Mouse (Mus musculus): ENCODE measurements around the gene Wdr35. TPM values are rescaled to one million over a fixed set of nuclear protein-coding genes. Genes with fewer than 3 reads are reported as not detected.

Gene Wdr35
- 144 TPM for polyA plus RNA-seq (2014; fragmentation: Illumina TruSeq; extraction: RNeasy Lipid Tissue Mini Kit (QIAGEN cat#74804); ENCODE audit: low read depth, low replicate concordance)

DNA sequence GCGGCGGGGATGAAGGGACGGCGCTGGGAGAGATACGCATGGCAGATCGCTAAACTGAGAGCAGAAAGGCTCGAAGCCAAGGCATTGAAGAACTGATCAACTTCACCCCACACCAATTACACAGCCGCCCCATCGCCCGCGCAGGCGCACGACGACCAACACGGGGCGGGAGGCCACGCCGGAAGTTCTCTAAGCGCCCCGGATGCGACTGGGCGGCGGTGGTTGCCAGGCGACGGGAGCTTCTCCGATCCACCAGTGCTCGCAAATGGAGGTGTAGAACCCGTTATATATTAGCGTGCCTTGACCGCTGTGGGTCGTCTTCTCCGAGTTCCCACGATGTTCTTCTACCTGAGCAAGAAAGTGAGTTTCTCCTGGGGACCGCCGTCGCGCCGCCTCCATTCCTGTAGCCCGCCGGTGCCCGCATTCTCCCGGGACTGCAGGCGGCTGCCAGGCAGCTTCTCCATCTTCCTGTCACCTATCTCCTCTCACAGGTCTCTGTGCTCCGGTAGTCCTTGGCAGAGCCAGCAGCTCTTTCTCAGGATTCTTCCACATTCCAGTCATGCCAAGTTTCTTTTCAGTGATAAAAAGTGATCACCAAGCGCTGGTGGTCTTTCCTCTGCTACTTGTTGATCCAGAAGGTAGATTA is at the start of gene Wdr35:
Gene Wdr35 (plus strand): TSS at position 73 of the 646 bp plus-strand sequence.

DNA sequence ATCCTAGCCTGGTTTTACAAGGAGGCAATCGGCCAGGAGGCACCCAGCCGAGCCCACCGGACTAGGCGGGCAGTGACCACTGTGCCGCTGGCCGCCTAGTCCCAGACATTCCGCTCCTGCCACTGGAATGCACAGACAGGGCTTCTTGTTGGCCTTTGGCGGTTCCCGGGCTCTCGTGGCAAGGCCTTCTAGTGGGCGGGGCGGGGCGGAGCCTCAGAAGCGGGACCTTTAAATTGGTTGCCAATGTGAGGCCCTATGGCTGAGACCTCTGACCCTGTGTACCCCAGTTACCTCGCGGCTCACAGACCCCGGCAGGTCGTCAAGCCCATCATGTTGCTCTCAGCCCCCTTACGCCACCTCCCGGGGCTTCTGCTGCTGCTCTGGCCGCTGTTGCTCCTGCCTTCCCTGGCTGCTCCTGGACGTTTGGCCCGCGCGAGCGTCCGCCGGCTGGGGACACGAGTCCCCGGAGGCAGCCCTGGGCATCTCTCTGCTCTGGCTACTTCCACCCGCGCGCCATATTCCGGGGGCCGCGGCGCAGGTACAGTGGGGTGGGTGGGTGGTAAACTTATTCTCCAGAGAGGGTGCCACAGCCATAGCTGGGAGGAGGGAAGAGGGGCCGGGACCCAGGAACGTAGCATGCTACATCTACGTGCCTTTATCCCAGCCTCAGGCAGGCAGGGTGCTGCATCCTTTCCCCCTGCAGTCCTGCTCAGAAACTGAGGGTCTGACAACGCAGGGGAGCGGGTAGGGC is 25.8 kb upstream of the Wdr35 start, which contains the start of gene Matn3:
Gene Matn3 (plus strand): TSS at position 216 of the 751 bp plus-strand sequence.

DNA sequence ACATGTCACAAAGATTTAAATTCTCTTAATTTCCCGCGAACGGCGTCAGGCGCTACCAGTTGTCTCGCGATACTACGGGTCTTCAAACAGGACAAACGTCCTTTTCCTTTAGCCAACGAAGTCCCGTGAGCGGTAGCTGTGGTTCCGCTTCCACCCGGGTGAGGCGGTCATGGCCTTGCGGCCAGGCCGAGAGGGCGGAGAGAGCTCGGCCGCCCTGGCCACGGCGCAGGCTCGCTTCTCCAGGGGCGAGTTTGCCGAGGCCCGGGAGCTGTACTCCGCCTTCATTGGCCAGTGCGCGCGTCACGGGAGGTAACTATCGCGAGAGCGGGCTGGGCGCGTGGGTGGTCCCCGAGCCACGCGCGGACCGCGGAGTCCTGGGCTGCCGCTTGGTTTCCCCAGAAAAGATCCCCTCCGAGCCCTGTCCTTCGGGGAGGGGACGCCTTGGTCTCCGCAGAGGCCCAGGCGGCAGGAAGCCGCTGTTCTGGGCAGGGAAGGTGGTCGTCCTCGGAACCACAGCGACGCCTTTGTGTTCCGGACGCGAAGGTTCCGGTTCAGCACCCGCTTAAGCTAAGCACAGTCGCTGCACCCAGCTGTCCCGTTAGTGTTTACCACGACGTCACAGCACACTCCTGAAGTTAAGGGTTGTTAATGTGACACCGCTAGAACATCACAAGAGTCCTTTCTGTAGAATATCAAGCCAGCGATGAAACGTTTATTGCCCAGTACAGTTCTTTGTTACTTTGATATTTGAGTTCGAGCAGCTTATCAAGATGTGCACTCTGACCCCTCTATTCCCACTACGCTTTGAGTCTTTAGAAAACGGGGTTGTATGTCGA is 56.4 kb downstream of the Wdr35 start, which contains the start of gene Ttc32:
Gene Ttc32 (plus strand): TSS at position 110 of the 836 bp plus-strand sequence.

Other genes starting within 250 kb of the Wdr35 start
- gene Sdc1, start 202.6 kb upstream of the Wdr35 start, polyA plus RNA-seq (2014; fragmentation: Illumina TruSeq; extraction: RNeasy Lipid Tissue Mini Kit (QIAGEN cat#74804); ENCODE audit: low read depth, low replicate concordance) = 1.2 TPM
- gene Laptm4a, start 52.2 kb upstream of the Wdr35 start, polyA plus RNA-seq (2014; fragmentation: Illumina TruSeq; extraction: RNeasy Lipid Tissue Mini Kit (QIAGEN cat#74804); ENCODE audit: low read depth, low replicate concordance) = 499 TPM
- gene Matn3, start 26.0 kb upstream of the Wdr35 start, polyA plus RNA-seq (2014; fragmentation: Illumina TruSeq; extraction: RNeasy Lipid Tissue Mini Kit (QIAGEN cat#74804); ENCODE audit: low read depth, low replicate concordance) = 0.17 TPM
- 3.8 TPM for gene Ttc32, start 56.1 kb downstream of the Wdr35 start, polyA plus RNA-seq (2014; fragmentation: Illumina TruSeq; extraction: RNeasy Lipid Tissue Mini Kit (QIAGEN cat#74804); ENCODE audit: low read depth, low replicate concordance)

Measured in testis, adult 10 weeks (tissue).